ENCODE assay signal across 29 mouse cellular contexts in the genomic region with DNA sequence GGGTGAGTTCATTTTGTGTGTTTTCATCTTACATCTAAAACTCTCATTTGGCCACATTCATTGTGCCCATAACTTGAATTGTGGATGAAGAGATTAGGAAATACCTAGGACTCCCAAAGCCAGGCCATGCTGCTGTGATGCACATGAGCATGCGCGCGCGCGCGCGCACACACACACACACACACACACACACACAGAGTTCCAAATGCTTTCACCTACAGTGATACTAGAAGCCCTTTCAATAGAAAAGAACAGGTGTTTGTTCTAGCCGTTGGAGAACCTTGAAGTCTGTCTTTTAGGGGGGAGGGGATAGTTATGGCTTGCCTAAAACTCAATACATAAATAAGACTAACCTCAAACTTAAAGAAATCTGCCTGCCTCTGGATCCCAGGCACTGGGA. TPM values are rescaled to one million over a fixed set of nuclear protein-coding genes. Genes with fewer than 3 reads are reported as not detected.
A peak's percentile ranks its signal among the peaks of the same experiment; 100 is the strongest.
DNase-seq lines count a peak whose midpoint lies in the region; ATAC-seq and TF ChIP-seq lines count a peak whose summit lies in the region.
"Had no signal": no experiment of that assay in that cellular context is flagged by ENCODE, and none has a peak within 500 bp of the region (broad histone marks: within the 10 kb centered on the region; RNA-seq: fewer than 3 reads in every experiment).

No protein-coding gene starts in this region.

- 95% methylated on average over 8 of the region's 8 CpGs for WGBS in midbrain, postnatal 0 days
- 92% methylated on average over 8 of the region's 8 CpGs for WGBS in lung, postnatal 0 days

- no peaks in the 10 kb centered on the region for H3K27me3 ChIP-seq in midbrain, postnatal 0 days (ENCODE audit: insufficient read depth, low read length)
- H3K27me3 ChIP-seq in lung, postnatal 0 days (replicated peaks; ENCODE audit: insufficient read depth, low read length) = no peaks in the 10 kb centered on the region
- H3K27me3 ChIP-seq: CH12.LX; forebrain, embryonic 13.5 days had no signal

- H3K36me3 ChIP-seq in midbrain, postnatal 0 days (ENCODE audit: insufficient read depth, low read length) = no peaks in the 10 kb centered on the region
- H3K36me3 ChIP-seq in lung, postnatal 0 days (ENCODE audit: insufficient read depth, low read length) = no peaks in the 10 kb centered on the region
- H3K36me3 ChIP-seq: forebrain, embryonic 10.5 days; G1E had no signal

- H3K4me2 ChIP-seq in midbrain, postnatal 0 days (ENCODE audit: low read depth, low read length, poor library complexity, severe bottlenecking) = no peak overlapping the region
- no peak overlapping the region for H3K4me2 ChIP-seq in lung, postnatal 0 days (replicated peaks; ENCODE audit: low read depth, low read length)
- H3K4me2 ChIP-seq: forebrain, embryonic 13.5 days; hindbrain, embryonic 14.5 days had no signal

- no peak overlapping the region for H3K9ac ChIP-seq in midbrain, postnatal 0 days (replicated peaks; ENCODE audit: low read length, poor library complexity, severe bottlenecking)
- H3K9ac ChIP-seq in lung, postnatal 0 days (replicated peaks; ENCODE audit: low read depth) = no peak overlapping the region
- H3K9ac ChIP-seq: forebrain, embryonic 13.5 days; hindbrain, embryonic 14.5 days had no signal

- no peak for TF ChIP-seq CTCF in midbrain, postnatal 0 days (IDR thresholded peaks at IDR 0.05)
- no peak for TF ChIP-seq CTCF in lung, postnatal 0 days (IDR thresholded peaks at IDR 0.05)

- H3K4me1 ChIP-seq in midbrain, postnatal 0 days (ENCODE audit: insufficient read depth, low read length) = no peaks in the 10 kb centered on the region
- no peaks in the 10 kb centered on the region for H3K4me1 ChIP-seq in lung, postnatal 0 days (ENCODE audit: insufficient read depth, low read depth, low read length)
- H3K4me1 ChIP-seq: forebrain, embryonic 10.5 days; forebrain, embryonic 13.5 days had no signal

- no peak overlapping the region for H3K27ac ChIP-seq in midbrain, postnatal 0 days (ENCODE audit: low read depth, low read length)
- no peak overlapping the region for H3K27ac ChIP-seq in lung, postnatal 0 days (ENCODE audit: low read length)
- H3K27ac ChIP-seq: forebrain, embryonic 10.5 days; forebrain, embryonic 13.5 days; hindbrain, embryonic 14.5 days had no signal

- peak; percentile 3 for DNase-seq in heart, adult 11 months
- DNase-seq in heart, adult 18-20 months = no peak
- peak; percentile 27 for DNase-seq in CD4-positive helper T cell, adult 2 months (ENCODE audit: low read depth, low spot score)
- peak; percentile 81 for DNase-seq in thymus, postnatal 14 days
- peak; percentile 67 for DNase-seq in thymus, postnatal 4 days
- DNase-seq in midbrain, postnatal 0 days (ENCODE audit: low spot score) = no peak
- no peak for DNase-seq in lung, postnatal 0 days (ENCODE audit: low spot score)
- DNase-seq: adrenal gland, postnatal 10 days; adrenal gland, postnatal 36 days; cerebellum, adult 18-20 months; cerebellum, adult 9-10 months; cerebellum, postnatal 14 days; gastrocnemius, postnatal 10 days; gastrocnemius, postnatal 36 days; heart, postnatal 10 days; heart, postnatal 4 days had no signal

- no peaks in the 10 kb centered on the region for H3K9me3 ChIP-seq in midbrain, postnatal 0 days (ENCODE audit: low read length)
- no peaks in the 10 kb centered on the region for H3K9me3 ChIP-seq in lung, postnatal 0 days (ENCODE audit: low read length)
- H3K9me3 ChIP-seq: forebrain, embryonic 10.5 days; forebrain, embryonic 13.5 days; G1E had no signal

- no peak overlapping the region for H3K4me3 ChIP-seq in midbrain, postnatal 0 days (ENCODE audit: low read depth, low read length)
- no peak overlapping the region for H3K4me3 ChIP-seq in lung, postnatal 0 days (ENCODE audit: low read depth, low read length)
- H3K4me3 ChIP-seq: forebrain, embryonic 10.5 days; forebrain, embryonic 13.5 days had no signal

- ATAC-seq in midbrain, postnatal 0 days (ENCODE audit: low FRiP score) = no peak
- ATAC-seq in lung, postnatal 0 days = no peak
- ATAC-seq: forebrain, embryonic 13.5 days; forebrain, embryonic 16.5 days; Patski had no signal

- no peak for TF ChIP-seq EP300 in lung, postnatal 0 days (IDR thresholded peaks at IDR 0.05)

RNA-seq across cellular contexts. Expression of a gene that starts 15.1 kb away (rescaled TPM):
- total RNA-seq in heart, adult 18-20 months (2021) = 1 to 10 TPM in 1 of 2 experiments, not detected in 1; 1.8 TPM
- total RNA-seq in midbrain, postnatal 0 days (2014; rRNA removed) = not detected in 2 replicates
- polyA plus RNA-seq in midbrain, postnatal 0 days (2015; fragmentation: Nextera tagmentation; extraction: Ambion mirVana) = not detected in 2 replicates
- 0.23 and 0.24 TPM in 2 replicates for polyA plus RNA-seq in lung, postnatal 0 days (2015; fragmentation: Nextera tagmentation; extraction: Ambion mirVana)
- total RNA-seq: gastrocnemius, adult 18-20 months; granulocyte monocyte progenitor cell, adult 5-6 weeks had no signal
- polyA plus RNA-seq: embryonic facial prominence, embryonic 11.5 days; embryonic facial prominence, embryonic 14.5 days; forebrain, embryonic 16.5 days; G1E; hindbrain, embryonic 11.5 days; hindbrain, embryonic 14.5 days had no signal

RNA-seq across cellular contexts. Expression of a gene that starts 15.6 kb away (rescaled TPM):
- 100 to 1,000 TPM; 337 to 360 TPM for total RNA-seq in heart, adult 18-20 months (2021)
- 1.3 and 1.9 TPM in 2 replicates for total RNA-seq in midbrain, postnatal 0 days (2014; rRNA removed)
- polyA plus RNA-seq in midbrain, postnatal 0 days (2015; fragmentation: Nextera tagmentation; extraction: Ambion mirVana) = 0.30 and 0.36 TPM in 2 replicates
- polyA plus RNA-seq in lung, postnatal 0 days (2015; fragmentation: Nextera tagmentation; extraction: Ambion mirVana) = 0.80 and 1.2 TPM in 2 replicates
- total RNA-seq: granulocyte monocyte progenitor cell, adult 5-6 weeks had no signal
- polyA plus RNA-seq: G1E had no signal

RNA-seq across cellular contexts. Expression of a gene that starts 35.6 kb away (rescaled TPM):
- 1 to 10 TPM in 1 of 2 experiments, under 1 TPM in 1; 0.20 to 2.6 TPM for total RNA-seq in heart, adult 18-20 months (2021)
- not detected in 2 replicates for total RNA-seq in midbrain, postnatal 0 days (2014; rRNA removed)
- polyA plus RNA-seq in midbrain, postnatal 0 days (2015; fragmentation: Nextera tagmentation; extraction: Ambion mirVana) = not detected in 2 replicates
- 0.10 TPM in 1 of 2 replicates, not detected in the other for polyA plus RNA-seq in lung, postnatal 0 days (2015; fragmentation: Nextera tagmentation; extraction: Ambion mirVana)
- total RNA-seq: adrenal gland, postnatal 36 days; gastrocnemius, adult 18-20 months; granulocyte monocyte progenitor cell, adult 5-6 weeks had no signal
- polyA plus RNA-seq: embryonic facial prominence, embryonic 11.5 days; embryonic facial prominence, embryonic 14.5 days; forebrain, embryonic 10.5 days; forebrain, embryonic 13.5 days; forebrain, embryonic 16.5 days; G1E; heart, embryonic 14.5 days; hindbrain, embryonic 11.5 days; hindbrain, embryonic 14.5 days; Patski had no signal

Comparison
In these comparisons a context has a peak if more than half of its experiments do, and no peak if none do; other contexts are left out.
1. DNase-seq: peak in heart, adult 11 months (single experiment), CD4-positive helper T cell, adult 2 months (single experiment), thymus, postnatal 14 days (single experiment) and thymus, postnatal 4 days (single experiment); none in heart, adult 18-20 months (0 of 2), midbrain, postnatal 0 days (single experiment) and lung, postnatal 0 days (single experiment).
2. RNA of a gene that starts 15.6 kb away (total RNA-seq): 337 to 360 TPM in heart, adult 18-20 months; 1.3 to 1.9 TPM in midbrain, postnatal 0 days; every median in the first group is over 100 times any median in the second.